ENCODE assay signal across 11 mouse cellular contexts in the genomic region with DNA sequence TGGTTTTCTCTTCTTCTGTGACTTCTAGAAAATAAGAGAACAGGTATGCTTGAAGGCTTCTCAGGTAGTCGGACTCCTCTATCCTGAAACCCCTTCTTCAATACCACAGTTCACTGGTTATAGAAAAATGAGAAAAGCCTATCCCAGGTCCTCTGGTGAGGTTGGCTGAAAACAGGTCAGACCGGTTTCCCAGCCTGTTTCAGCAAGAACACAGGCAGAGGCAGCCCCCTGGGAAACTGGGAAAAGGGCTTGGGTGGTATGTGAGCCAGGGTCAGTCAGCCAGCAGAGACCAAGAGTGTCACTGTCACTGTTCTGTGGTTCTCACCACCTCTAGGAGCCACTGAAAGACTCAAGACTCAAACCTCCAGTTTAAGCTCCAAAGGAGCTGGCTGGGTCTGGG. TPM values are rescaled to one million over a fixed set of nuclear protein-coding genes. Genes with fewer than 3 reads are reported as not detected.
DNase-seq lines count a peak whose midpoint lies in the region; ATAC-seq and TF ChIP-seq lines count a peak whose summit lies in the region.
"Had no signal": no experiment of that assay in that cellular context is flagged by ENCODE, and none has a peak within 500 bp of the region (broad histone marks: within the 10 kb centered on the region; RNA-seq: fewer than 3 reads in every experiment).

No protein-coding gene starts in this region.

- peak overlapping the region; percentile 70; the same call in 1 of the 2 replicates for H3K27ac ChIP-seq in forebrain, embryonic 12.5 days
- no peak overlapping the region for H3K27ac ChIP-seq in forebrain, embryonic 10.5 days
- H3K27ac ChIP-seq in limb, embryonic 13.5 days = peak overlapping the region; percentile 58; the same call in 1 of the 2 replicates
- H3K27ac ChIP-seq in layer of hippocampus, adult 2 months = no peak overlapping the region

- H3K9ac ChIP-seq in forebrain, embryonic 12.5 days = peak overlapping the region; percentile 21; the same call in 1 of the 2 replicates
- no peak overlapping the region; the same call in 1 of the 2 replicates for H3K9ac ChIP-seq in limb, embryonic 13.5 days

- ATAC-seq in forebrain, embryonic 12.5 days (ENCODE audit: low FRiP score) = no peak
- ATAC-seq in limb, embryonic 13.5 days (ENCODE audit: low FRiP score, low read depth) = no peak

- H3K4me2 ChIP-seq in forebrain, embryonic 12.5 days = no peak overlapping the region
- H3K4me2 ChIP-seq in limb, embryonic 13.5 days (replicated peaks) = 0 out of 2 replicates have a peak overlapping the region, but pooled peaks have one; percentile 27
- H3K4me2 ChIP-seq: heart, embryonic 11.5 days had no signal

- peaks cover 29% of the 10 kb centered on the region for H3K4me1 ChIP-seq in forebrain, embryonic 12.5 days
- peaks cover 39% of the 10 kb centered on the region for H3K4me1 ChIP-seq in forebrain, embryonic 10.5 days
- peaks cover 25% of the 10 kb centered on the region for H3K4me1 ChIP-seq in limb, embryonic 13.5 days

- DNase-seq in forebrain, embryonic 10.5 days (ENCODE audit: extremely low spot score, low spot score) = no peak
- DNase-seq in urinary bladder, postnatal 14 days (ENCODE audit: low spot score) = peak; percentile 80
- DNase-seq in urinary bladder, adult 2 months (ENCODE audit: low spot score) = no peak
- peak; percentile 43 to 65 for DNase-seq in urinary bladder, postnatal 36 days (ENCODE audit: low spot score in 2 of 2)
- no peak for DNase-seq in right cerebral cortex, postnatal 4 days
- DNase-seq in layer of hippocampus, adult 2 months (ENCODE audit: low spot score in 2 of 2) = no peak

- no peaks in the 10 kb centered on the region for H3K27me3 ChIP-seq in forebrain, embryonic 12.5 days
- H3K27me3 ChIP-seq in forebrain, embryonic 10.5 days (ENCODE audit: poor library complexity, severe bottlenecking) = no peaks in the 10 kb centered on the region
- H3K27me3 ChIP-seq in limb, embryonic 13.5 days = no peaks in the 10 kb centered on the region

- WGBS in forebrain, embryonic 12.5 days = 49% methylated on average over 2 of the region's 2 CpGs
- 59% methylated on average over 2 of the region's 2 CpGs for WGBS in forebrain, embryonic 10.5 days
- 51% methylated on average over 2 of the region's 2 CpGs for WGBS in limb, embryonic 13.5 days

- no peaks in the 10 kb centered on the region for H3K9me3 ChIP-seq in forebrain, embryonic 12.5 days
- H3K9me3 ChIP-seq in forebrain, embryonic 10.5 days = no peaks in the 10 kb centered on the region
- H3K9me3 ChIP-seq in limb, embryonic 13.5 days = no peaks in the 10 kb centered on the region

- TF ChIP-seq CTCF in layer of hippocampus, adult 2 months (conservative IDR thresholded peaks at IDR 0.05) = no peak

- peaks cover 62% of the 10 kb centered on the region for H3K36me3 ChIP-seq in forebrain, embryonic 12.5 days (replicated peaks)
- peaks cover 76% of the 10 kb centered on the region for H3K36me3 ChIP-seq in forebrain, embryonic 10.5 days (replicated peaks)
- H3K36me3 ChIP-seq in limb, embryonic 13.5 days = peaks cover 66% of the 10 kb centered on the region

- H3K4me3 ChIP-seq in forebrain, embryonic 12.5 days (replicated peaks) = no peak overlapping the region
- H3K4me3 ChIP-seq in forebrain, embryonic 10.5 days = no peak overlapping the region
- no peak overlapping the region for H3K4me3 ChIP-seq in limb, embryonic 13.5 days
- no peak overlapping the region for H3K4me3 ChIP-seq in layer of hippocampus, adult 2 months
- H3K4me3 ChIP-seq: erythroblast, embryonic 14.5 days had no signal

RNA-seq across cellular contexts. Expression of a gene that starts 3.5 kb away (rescaled TPM):
- polyA plus RNA-seq in forebrain, embryonic 12.5 days (2016; fragmentation: Nextera tagmentation; extraction: Ambion mirVana) = 1,836 and 1,849 TPM in 2 replicates
- polyA plus RNA-seq in forebrain, embryonic 10.5 days (2016; fragmentation: Nextera tagmentation; extraction: Ambion mirVana) = 1,441 and 1,446 TPM in 2 replicates
- polyA plus RNA-seq in urinary bladder, adult 2 months (2012; rRNA removed) = 151 and 161 TPM in 2 replicates
- polyA plus RNA-seq in limb, embryonic 13.5 days (2015; fragmentation: Nextera tagmentation; extraction: Ambion mirVana) = 957 and 1,008 TPM in 2 replicates
- total RNA-seq in layer of hippocampus, adult 2 months (2021) = 100 to 1,000 TPM in 1 of 2 experiments, 10 to 100 TPM in 1; 94.6 to 103 TPM

RNA-seq across cellular contexts. Expression of a gene that starts 25.6 kb away (rescaled TPM):
- 207 and 221 TPM in 2 replicates for polyA plus RNA-seq in forebrain, embryonic 12.5 days (2016; fragmentation: Nextera tagmentation; extraction: Ambion mirVana)
- polyA plus RNA-seq in forebrain, embryonic 10.5 days (2016; fragmentation: Nextera tagmentation; extraction: Ambion mirVana) = 294 and 319 TPM in 2 replicates
- polyA plus RNA-seq in urinary bladder, adult 2 months (2012; rRNA removed) = 101 and 112 TPM in 2 replicates
- polyA plus RNA-seq in limb, embryonic 13.5 days (2015; fragmentation: Nextera tagmentation; extraction: Ambion mirVana) = 244 and 251 TPM in 2 replicates
- total RNA-seq in layer of hippocampus, adult 2 months (2021) = 10 to 100 TPM; 48.9 to 49.8 TPM

RNA-seq across cellular contexts. Expression of a gene that starts 25.9 kb away (rescaled TPM):
- not detected in 2 replicates for polyA plus RNA-seq in forebrain, embryonic 12.5 days (2016; fragmentation: Nextera tagmentation; extraction: Ambion mirVana)
- polyA plus RNA-seq in forebrain, embryonic 10.5 days (2016; fragmentation: Nextera tagmentation; extraction: Ambion mirVana) = not detected in 2 replicates
- polyA plus RNA-seq in urinary bladder, adult 2 months (2012; rRNA removed) = 0.73 and 0.94 TPM in 2 replicates
- polyA plus RNA-seq in limb, embryonic 13.5 days (2015; fragmentation: Nextera tagmentation; extraction: Ambion mirVana) = not detected in 2 replicates
- total RNA-seq in layer of hippocampus, adult 2 months (2021) = not detected
- polyA plus RNA-seq: heart, embryonic 11.5 days; limb, embryonic 11.5 days had no signal

RNA-seq across cellular contexts. Expression of a gene that starts 26.1 kb away (rescaled TPM):
- polyA plus RNA-seq in forebrain, embryonic 12.5 days (2016; fragmentation: Nextera tagmentation; extraction: Ambion mirVana) = not detected in 2 replicates
- polyA plus RNA-seq in forebrain, embryonic 10.5 days (2016; fragmentation: Nextera tagmentation; extraction: Ambion mirVana) = not detected in 2 replicates
- polyA plus RNA-seq in urinary bladder, adult 2 months (2012; rRNA removed) = 0.15 TPM in 1 of 2 replicates, not detected in the other
- not detected in 2 replicates for polyA plus RNA-seq in limb, embryonic 13.5 days (2015; fragmentation: Nextera tagmentation; extraction: Ambion mirVana)
- under 1 TPM in 1 of 2 experiments, not detected in 1; 0.38 TPM for total RNA-seq in layer of hippocampus, adult 2 months (2021)
- polyA plus RNA-seq: erythroblast, embryonic 14.5 days; heart, embryonic 11.5 days; limb, embryonic 11.5 days had no signal

RNA-seq across cellular contexts. Expression of a gene that starts 55.5 kb away (rescaled TPM):
- 27.3 and 29.4 TPM in 2 replicates for polyA plus RNA-seq in forebrain, embryonic 12.5 days (2016; fragmentation: Nextera tagmentation; extraction: Ambion mirVana)
- 18.0 and 19.5 TPM in 2 replicates for polyA plus RNA-seq in forebrain, embryonic 10.5 days (2016; fragmentation: Nextera tagmentation; extraction: Ambion mirVana)
- polyA plus RNA-seq in urinary bladder, adult 2 months (2012; rRNA removed) = 15.0 and 27.5 TPM in 2 replicates
- polyA plus RNA-seq in limb, embryonic 13.5 days (2015; fragmentation: Nextera tagmentation; extraction: Ambion mirVana) = 27.9 and 30.3 TPM in 2 replicates
- 10 to 100 TPM; 56.2 to 62.7 TPM for total RNA-seq in layer of hippocampus, adult 2 months (2021)

Comparison
In these comparisons a context has a peak if more than half of its experiments do, and no peak if none do; other contexts are left out.
1. H3K27ac ChIP-seq: peak in forebrain, embryonic 12.5 days (single experiment) and limb, embryonic 13.5 days (single experiment); none in forebrain, embryonic 10.5 days (single experiment) and layer of hippocampus, adult 2 months (single experiment).
2. DNase-seq: peak in urinary bladder, postnatal 14 days (single experiment) and urinary bladder, postnatal 36 days (2 of 2); none in forebrain, embryonic 10.5 days (single experiment), urinary bladder, adult 2 months (single experiment), right cerebral cortex, postnatal 4 days (single experiment) and layer of hippocampus, adult 2 months (0 of 2).